Mouse (Mus musculus): ENCODE data around the gene Ppp1r1c. TPM values are rescaled to one million over a fixed set of nuclear protein-coding genes. Genes with fewer than 3 reads are reported as not detected.

The Ppp1r1c gene
- polyA plus RNA-seq, 1 experiment from 2014 or later = 4.8 TPM

GRCm38 (mm10) chr2:79715925-79716324 lies 8.3 kb downstream of the Ppp1r1c start:
- Histone ChIP-seq H3K4me3 (ENCODE audit: low read depth, low read length) (no peak overlapping the region), H3K4me2 (ENCODE audit: low read length) (no peak overlapping the region), H3K4me1 (ENCODE audit: control insufficient read depth, insufficient read depth, low read length) (no peaks in the 10 kb centered on the region), H3K9me3 (replicated peaks; ENCODE audit: control insufficient read depth, low read length, poor library complexity, severe bottlenecking) (no peaks in the 10 kb centered on the region), H3K36me3 (ENCODE audit: control insufficient read depth, insufficient read depth, low read length) (no peaks in the 10 kb centered on the region), H3K27me3 (ENCODE audit: control insufficient read depth, insufficient read depth, low read depth, low read length) (no peaks in the 10 kb centered on the region), H3K27ac (ENCODE audit: low read length) (no peak overlapping the region), H3K9ac (ENCODE audit: low read depth, low read length) (no peak overlapping the region)
- 38% methylated on average over 2 of the region's 2 CpGs for WGBS
- no peak for ATAC-seq

DNA sequence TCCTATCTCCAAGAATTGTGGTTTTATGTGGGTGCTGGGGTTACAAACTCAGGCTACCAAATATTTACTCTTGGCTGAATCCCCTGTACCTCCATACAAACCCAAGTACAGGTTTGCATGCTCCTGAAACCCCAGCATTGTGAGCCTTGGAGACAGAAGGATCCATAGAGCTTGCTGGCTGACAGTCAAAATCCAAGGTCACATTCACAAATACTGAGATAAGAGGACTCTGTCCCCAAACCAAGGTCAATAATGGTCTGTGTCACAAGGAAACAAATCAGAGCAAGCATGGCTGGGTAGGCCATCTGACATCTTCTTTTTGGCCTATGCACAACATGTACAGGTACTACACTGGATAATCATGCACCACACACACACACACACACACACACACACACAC lies 10.3 kb downstream of the Ppp1r1c start:
- Histone ChIP-seq H3K27me3 (ENCODE audit: control insufficient read depth, insufficient read depth, low read depth, low read length) (no peaks in the 10 kb centered on the region), H3K4me3 (ENCODE audit: low read depth, low read length) (no peak overlapping the region)

GRCm38 (mm10) chr2:79722415-79722814 lies 14.8 kb downstream of the Ppp1r1c start:
- Histone ChIP-seq H3K4me1 (ENCODE audit: control insufficient read depth, insufficient read depth, low read length) (no peaks in the 10 kb centered on the region), H3K27me3 (ENCODE audit: control insufficient read depth, insufficient read depth, low read depth, low read length) (no peaks in the 10 kb centered on the region), H3K9me3 (replicated peaks; ENCODE audit: control insufficient read depth, low read length, poor library complexity, severe bottlenecking) (no peaks in the 10 kb centered on the region), H3K9ac (ENCODE audit: low read depth, low read length) (no peak overlapping the region), H3K4me3 (ENCODE audit: low read depth, low read length) (no peak overlapping the region), H3K36me3 (ENCODE audit: control insufficient read depth, insufficient read depth, low read length) (no peaks in the 10 kb centered on the region), H3K27ac (ENCODE audit: low read length) (no peak overlapping the region), H3K4me2 (ENCODE audit: low read length) (no peak overlapping the region)
- ATAC-seq = no peak
- WGBS = 80% methylated on average over 1 of the region's 1 CpGs

More for the DNA sequence above, 10.3 kb downstream of the Ppp1r1c start:
- no peak for ATAC-seq
- no peak overlapping the region for H3K4me2 ChIP-seq (ENCODE audit: low read length)
- H3K36me3 ChIP-seq (ENCODE audit: control insufficient read depth, insufficient read depth, low read length) = no peaks in the 10 kb centered on the region
- no peaks in the 10 kb centered on the region for H3K9me3 ChIP-seq (replicated peaks; ENCODE audit: control insufficient read depth, low read length, poor library complexity, severe bottlenecking)
- H3K27ac ChIP-seq (ENCODE audit: low read length) = no peak overlapping the region
- no peak overlapping the region for H3K9ac ChIP-seq (ENCODE audit: low read depth, low read length)
- no peaks in the 10 kb centered on the region for H3K4me1 ChIP-seq (ENCODE audit: control insufficient read depth, insufficient read depth, low read length)

DNA sequence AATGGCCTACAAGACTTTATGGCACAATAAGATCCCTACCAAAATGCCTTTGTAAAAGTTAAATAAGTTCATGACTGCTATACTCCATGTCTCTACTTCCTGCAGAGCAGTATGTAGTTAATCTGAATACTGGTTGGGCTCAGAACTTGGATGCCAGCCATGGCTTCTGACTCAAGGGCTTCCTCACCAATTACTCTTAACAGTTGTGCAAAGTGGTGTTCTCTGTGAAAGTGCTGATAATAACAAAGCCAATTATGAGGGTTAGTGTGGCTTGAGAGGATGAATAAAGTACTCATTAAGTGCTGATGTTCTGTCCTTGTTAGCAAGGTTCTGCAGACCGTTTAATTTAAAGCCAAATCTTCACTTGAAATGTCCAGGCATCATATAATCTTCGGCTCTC lies 31.4 kb downstream of the Ppp1r1c start:
- 0 out of 2 replicates have a peak, but pooled peaks cover 4% of the 10 kb centered on the region for H3K9me3 ChIP-seq (replicated peaks; ENCODE audit: control insufficient read depth, low read length, poor library complexity, severe bottlenecking)
- no peaks in the 10 kb centered on the region for H3K27me3 ChIP-seq (ENCODE audit: control insufficient read depth, insufficient read depth, low read depth, low read length)
- H3K4me1 ChIP-seq (ENCODE audit: control insufficient read depth, insufficient read depth, low read length) = no peaks in the 10 kb centered on the region
- no peak overlapping the region for H3K4me3 ChIP-seq (ENCODE audit: low read depth, low read length)
- no peak overlapping the region for H3K27ac ChIP-seq (ENCODE audit: low read length)
- no peak overlapping the region for H3K4me2 ChIP-seq (ENCODE audit: low read length)
- no peak for ATAC-seq
- no peak overlapping the region for H3K9ac ChIP-seq (ENCODE audit: low read depth, low read length)
- H3K36me3 ChIP-seq (ENCODE audit: control insufficient read depth, insufficient read depth, low read length) = no peaks in the 10 kb centered on the region
- 91% methylated on average over 2 of the region's 2 CpGs for WGBS

DNA sequence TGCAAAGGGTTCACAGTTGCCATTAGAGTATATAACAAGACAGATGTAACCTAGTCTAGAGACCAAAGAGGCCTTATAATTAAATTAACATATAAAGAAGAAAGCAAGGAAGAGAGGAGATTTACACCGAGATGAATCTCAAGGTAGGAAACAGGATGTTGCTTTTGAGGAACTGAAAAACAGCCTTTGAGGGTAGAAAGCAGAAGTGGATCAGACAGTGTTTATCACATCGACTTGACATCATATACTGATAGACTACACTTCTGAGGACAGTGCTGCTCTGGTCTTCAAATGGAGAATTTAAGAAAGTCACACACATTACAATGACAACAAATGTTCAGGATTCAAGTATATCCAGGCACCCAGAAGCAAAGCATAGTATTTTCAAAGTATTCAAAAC lies 34.4 kb downstream of the Ppp1r1c start:
- H3K27me3 ChIP-seq (ENCODE audit: control insufficient read depth, insufficient read depth, low read depth, low read length) = no peaks in the 10 kb centered on the region
- H3K4me3 ChIP-seq (ENCODE audit: low read depth, low read length) = no peak overlapping the region
- no peak overlapping the region for H3K9ac ChIP-seq (ENCODE audit: low read depth, low read length)
- H3K4me2 ChIP-seq (ENCODE audit: low read length) = no peak overlapping the region
- no peaks in the 10 kb centered on the region for H3K4me1 ChIP-seq (ENCODE audit: control insufficient read depth, insufficient read depth, low read length)
- H3K9me3 ChIP-seq (replicated peaks; ENCODE audit: control insufficient read depth, low read length, poor library complexity, severe bottlenecking) = 0 out of 2 replicates have a peak, but pooled peaks cover 2% of the 10 kb centered on the region
- H3K27ac ChIP-seq (ENCODE audit: low read length) = no peak overlapping the region
- no peak for ATAC-seq
- WGBS = 88% methylated on average over 2 of the region's 2 CpGs
- H3K36me3 ChIP-seq (ENCODE audit: control insufficient read depth, insufficient read depth, low read length) = no peaks in the 10 kb centered on the region

- WGBS = 89% methylated on average over 4 of the region's 4 CpGs
Observed at GRCm38 (mm10) chr2:79744164-79744563, 36.6 kb downstream of the Ppp1r1c start.

GRCm38 (mm10) chr2:79751685-79752084 lies 44.1 kb downstream of the Ppp1r1c start:
- no peaks in the 10 kb centered on the region for H3K27me3 ChIP-seq (ENCODE audit: control insufficient read depth, insufficient read depth, low read depth, low read length)
- no peak for ATAC-seq
- no peak overlapping the region for H3K4me3 ChIP-seq (ENCODE audit: low read depth, low read length)
- H3K9me3 ChIP-seq (replicated peaks; ENCODE audit: control insufficient read depth, low read length, poor library complexity, severe bottlenecking) = no peaks in the 10 kb centered on the region
- WGBS = 71% methylated on average over 3 of the region's 3 CpGs
- H3K9ac ChIP-seq (ENCODE audit: low read depth, low read length) = no peak overlapping the region
- H3K27ac ChIP-seq (ENCODE audit: low read length) = no peak overlapping the region
- no peak overlapping the region for H3K4me2 ChIP-seq (ENCODE audit: low read length)
- no peaks in the 10 kb centered on the region for H3K4me1 ChIP-seq (ENCODE audit: control insufficient read depth, insufficient read depth, low read length)
- H3K36me3 ChIP-seq (ENCODE audit: control insufficient read depth, insufficient read depth, low read length) = no peaks in the 10 kb centered on the region

More at GRCm38 (mm10) chr2:79744164-79744563, 36.6 kb downstream of the Ppp1r1c start:
- Histone ChIP-seq H3K4me2 (ENCODE audit: low read length) (no peak overlapping the region), H3K27me3 (ENCODE audit: control insufficient read depth, insufficient read depth, low read depth, low read length) (no peaks in the 10 kb centered on the region), H3K27ac (ENCODE audit: low read length) (no peak overlapping the region), H3K36me3 (ENCODE audit: control insufficient read depth, insufficient read depth, low read length) (no peaks in the 10 kb centered on the region), H3K9me3 (replicated peaks; ENCODE audit: control insufficient read depth, low read length, poor library complexity, severe bottlenecking) (no peaks in the 10 kb centered on the region), H3K9ac (ENCODE audit: low read depth, low read length) (no peak overlapping the region), H3K4me1 (ENCODE audit: control insufficient read depth, insufficient read depth, low read length) (no peaks in the 10 kb centered on the region), H3K4me3 (ENCODE audit: low read depth, low read length) (no peak overlapping the region)
- ATAC-seq = no peak

- no peaks in the 10 kb centered on the region for H3K27me3 ChIP-seq (ENCODE audit: control insufficient read depth, insufficient read depth, low read depth, low read length)
- ATAC-seq = no peak
- H3K4me2 ChIP-seq (ENCODE audit: low read length) = no peak overlapping the region
- H3K9me3 ChIP-seq (replicated peaks; ENCODE audit: control insufficient read depth, low read length, poor library complexity, severe bottlenecking) = no peaks in the 10 kb centered on the region
- H3K9ac ChIP-seq (ENCODE audit: low read depth, low read length) = no peak overlapping the region
- H3K4me1 ChIP-seq (ENCODE audit: control insufficient read depth, insufficient read depth, low read length) = no peaks in the 10 kb centered on the region
- 86% methylated on average over 4 of the region's 4 CpGs for WGBS
- no peaks in the 10 kb centered on the region for H3K36me3 ChIP-seq (ENCODE audit: control insufficient read depth, insufficient read depth, low read length)
- H3K27ac ChIP-seq (ENCODE audit: low read length) = no peak overlapping the region
- no peak overlapping the region for H3K4me3 ChIP-seq (ENCODE audit: low read depth, low read length)
Observed at GRCm38 (mm10) chr2:79760018-79760417, 52.4 kb downstream of the Ppp1r1c start.

DNA sequence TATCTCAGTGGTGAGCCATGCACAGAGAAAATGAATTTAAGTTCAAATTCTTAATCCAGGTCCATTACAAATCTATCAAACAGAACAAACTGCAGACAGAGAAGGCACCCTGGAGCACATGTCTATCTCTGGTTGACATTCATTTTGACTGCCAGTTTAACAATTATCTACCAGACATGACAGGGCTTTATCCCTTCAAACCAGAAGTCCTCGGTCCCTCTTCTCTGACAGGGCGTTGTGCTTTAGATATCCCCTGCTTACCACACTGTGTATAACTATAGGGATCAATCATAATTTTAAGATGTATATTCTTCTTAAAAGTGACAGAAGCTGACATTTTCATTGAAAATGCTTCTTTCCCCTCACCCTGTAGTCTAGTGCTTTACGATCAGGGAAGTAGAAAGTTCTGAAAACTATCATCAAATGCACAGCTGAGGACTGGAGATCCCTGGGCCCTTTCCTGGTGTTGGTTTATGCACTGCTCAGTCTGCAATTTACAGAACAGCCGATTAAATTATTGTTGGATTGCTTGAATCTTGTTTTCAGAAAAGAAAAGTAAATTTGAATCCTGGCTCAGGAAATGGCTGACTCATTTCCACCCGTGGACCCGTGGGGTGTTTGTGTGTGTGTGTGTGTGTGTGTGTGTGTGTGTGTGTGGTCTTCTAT lies 55.3 kb downstream of the Ppp1r1c start:
- Histone ChIP-seq H3K27ac (ENCODE audit: low read length) (no peak overlapping the region), H3K9me3 (replicated peaks; ENCODE audit: control insufficient read depth, low read length, poor library complexity, severe bottlenecking) (no peaks in the 10 kb centered on the region), H3K27me3 (ENCODE audit: control insufficient read depth, insufficient read depth, low read depth, low read length) (no peaks in the 10 kb centered on the region), H3K36me3 (ENCODE audit: control insufficient read depth, insufficient read depth, low read length) (no peaks in the 10 kb centered on the region), H3K4me1 (ENCODE audit: control insufficient read depth, insufficient read depth, low read length) (0 out of 2 replicates have a peak, but pooled peaks cover under 1% of the 10 kb centered on the region), H3K4me2 (ENCODE audit: low read length) (no peak overlapping the region), H3K4me3 (ENCODE audit: low read depth, low read length) (no peak overlapping the region), H3K9ac (ENCODE audit: low read depth, low read length) (no peak overlapping the region)
- no peak; the same call in 1 of the 2 replicates for ATAC-seq
- 58% methylated on average over 6 of the region's 6 CpGs for WGBS

Data from midbrain, embryonic 16.5 days (tissue).